20 mouse cellular contexts compared by ENCODE assay signal in the genomic region with DNA sequence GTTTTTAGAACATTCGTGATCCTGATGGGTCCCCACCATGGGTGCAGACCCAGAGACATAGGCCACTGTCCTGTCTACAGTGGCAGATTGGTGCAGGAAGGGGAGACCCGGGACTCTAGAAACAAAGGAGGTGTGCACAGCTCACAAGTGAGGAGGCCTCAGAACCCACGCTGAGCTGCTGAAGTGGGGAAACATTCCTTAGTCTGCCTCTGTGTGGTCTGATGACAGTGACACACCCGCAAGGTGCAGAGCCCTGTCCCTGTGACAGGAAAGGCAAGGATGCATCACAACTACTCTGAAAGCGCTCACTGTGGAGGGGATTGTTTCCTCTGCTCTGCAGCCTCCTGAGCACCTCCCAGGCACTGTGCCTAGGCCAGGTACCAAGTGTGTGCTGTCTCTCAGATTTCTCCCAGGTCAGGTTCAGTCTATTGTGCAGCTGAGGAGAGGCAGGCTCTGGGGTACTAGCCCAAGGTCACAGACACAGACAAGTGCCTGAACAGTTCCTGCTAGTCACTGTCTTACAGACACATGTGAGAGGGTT. TPM values are rescaled to one million over a fixed set of nuclear protein-coding genes. Genes with fewer than 3 reads are reported as not detected.
DNase-seq lines count a peak whose midpoint lies in the region; ATAC-seq and TF ChIP-seq lines count a peak whose summit lies in the region.
"Had no signal": no experiment of that assay in that cellular context is flagged by ENCODE, and none has a peak within 500 bp of the region (broad histone marks: within the 10 kb centered on the region; RNA-seq: fewer than 3 reads in every experiment).

No protein-coding gene starts in this region.

- peaks cover 18% of the 10 kb centered on the region for H3K36me3 ChIP-seq in heart, postnatal 0 days (replicated peaks; ENCODE audit: control insufficient read depth, insufficient read depth, low read length)
- peaks cover 8% of the 10 kb centered on the region; the same call in 1 of the 2 replicates for H3K36me3 ChIP-seq in heart, embryonic 11.5 days (ENCODE audit: control insufficient read depth, insufficient read depth, low read length)
- H3K36me3 ChIP-seq in midbrain, embryonic 12.5 days: peaks cover 35% of the 10 kb centered on the region
- H3K36me3 ChIP-seq in midbrain, embryonic 14.5 days (ENCODE audit: control insufficient read depth, insufficient read depth, low read length): peaks cover 32% of the 10 kb centered on the region
- H3K36me3 ChIP-seq in hindbrain, postnatal 0 days (ENCODE audit: insufficient read depth, low read length): peaks cover 10% of the 10 kb centered on the region; the same call in 1 of the 2 replicates
- no peaks in the 10 kb centered on the region for H3K36me3 ChIP-seq in kidney, adult 2 months (ENCODE audit: control insufficient read depth, insufficient read depth, low read length)

- TF ChIP-seq CTCF in heart, postnatal 0 days (IDR thresholded peaks at IDR 0.05; ENCODE audit: low read depth): no peak
- TF ChIP-seq CTCF in hindbrain, postnatal 0 days (IDR thresholded peaks at IDR 0.05; ENCODE audit: low read depth): no peak
- no peak for TF ChIP-seq CTCF in kidney, adult 2 months (conservative IDR thresholded peaks at IDR 0.05; ENCODE audit: insufficient read depth, insufficient read length, low read depth, low read length)

- no peaks in the 10 kb centered on the region for H3K9me3 ChIP-seq in heart, postnatal 0 days (replicated peaks; ENCODE audit: control insufficient read depth, low read length)
- H3K9me3 ChIP-seq in heart, embryonic 11.5 days (replicated peaks; ENCODE audit: control insufficient read depth, low read length): no peaks in the 10 kb centered on the region
- H3K9me3 ChIP-seq in midbrain, embryonic 12.5 days: no peaks in the 10 kb centered on the region
- H3K9me3 ChIP-seq in midbrain, embryonic 14.5 days (ENCODE audit: control insufficient read depth, low read length): no peaks in the 10 kb centered on the region
- no peaks in the 10 kb centered on the region for H3K9me3 ChIP-seq in hindbrain, postnatal 0 days (ENCODE audit: low read length)
- H3K9me3 ChIP-seq: liver, embryonic 15.5 days; midbrain, embryonic 10.5 days had no signal

- H3K4me2 ChIP-seq in heart, postnatal 0 days (ENCODE audit: low read depth, low read length): no peak overlapping the region
- no peak overlapping the region for H3K4me2 ChIP-seq in heart, embryonic 11.5 days
- H3K4me2 ChIP-seq in midbrain, embryonic 12.5 days (replicated peaks): no peak overlapping the region
- no peak overlapping the region for H3K4me2 ChIP-seq in midbrain, embryonic 14.5 days (ENCODE audit: low read length)
- no peak overlapping the region for H3K4me2 ChIP-seq in hindbrain, postnatal 0 days (ENCODE audit: low read depth, low read length)
- H3K4me2 ChIP-seq: liver, embryonic 15.5 days had no signal

- TF ChIP-seq POLR2A in kidney, adult 2 months (IDR thresholded peaks at IDR 0.05; ENCODE audit: low read depth, low read length): no peak

- 0 out of 2 replicates have a peak overlapping the region, but pooled peaks have one; percentile 0 for H3K27ac ChIP-seq in heart, postnatal 0 days (ENCODE audit: low read depth)
- no peak overlapping the region for H3K27ac ChIP-seq in heart, embryonic 11.5 days (ENCODE audit: low read depth, low read length)
- 0 out of 2 replicates have a peak overlapping the region, but pooled peaks have one; percentile 27 for H3K27ac ChIP-seq in midbrain, embryonic 12.5 days (replicated peaks)
- H3K27ac ChIP-seq in midbrain, embryonic 14.5 days (replicated peaks; ENCODE audit: low read depth, low read length): no peak overlapping the region
- H3K27ac ChIP-seq in hindbrain, postnatal 0 days: peak overlapping the region; percentile 73; the same call in 1 of the 2 replicates
- H3K27ac ChIP-seq in kidney, adult 2 months (ENCODE audit: insufficient read depth, low read depth, low read length): no peak overlapping the region
- H3K27ac ChIP-seq: liver, embryonic 15.5 days; midbrain, embryonic 10.5 days had no signal

- H3K4me3 ChIP-seq in heart, postnatal 0 days (ENCODE audit: low read depth, low read length): no peak overlapping the region
- no peak overlapping the region for H3K4me3 ChIP-seq in heart, embryonic 11.5 days (ENCODE audit: low read depth, low read length)
- H3K4me3 ChIP-seq in midbrain, embryonic 12.5 days: no peak overlapping the region
- H3K4me3 ChIP-seq in midbrain, embryonic 14.5 days (replicated peaks; ENCODE audit: low read depth, low read length): no peak overlapping the region
- H3K4me3 ChIP-seq in hindbrain, postnatal 0 days (ENCODE audit: low read length): no peak overlapping the region
- H3K4me3 ChIP-seq in kidney, adult 2 months (ENCODE audit: insufficient read depth, low read depth, low read length): no peak overlapping the region
- H3K4me3 ChIP-seq: liver, embryonic 15.5 days; midbrain, embryonic 10.5 days; myocyte had no signal

- no peaks in the 10 kb centered on the region for H3K27me3 ChIP-seq in heart, postnatal 0 days (ENCODE audit: control insufficient read depth, insufficient read depth, low read length)
- no peaks in the 10 kb centered on the region for H3K27me3 ChIP-seq in heart, embryonic 11.5 days (ENCODE audit: control insufficient read depth, insufficient read depth, low read length)
- H3K27me3 ChIP-seq in midbrain, embryonic 12.5 days: no peaks in the 10 kb centered on the region
- no peaks in the 10 kb centered on the region for H3K27me3 ChIP-seq in midbrain, embryonic 14.5 days (ENCODE audit: control insufficient read depth, insufficient read depth, low read length)
- no peaks in the 10 kb centered on the region for H3K27me3 ChIP-seq in hindbrain, postnatal 0 days (ENCODE audit: insufficient read depth, low read length)
- no peaks in the 10 kb centered on the region for H3K27me3 ChIP-seq in kidney, adult 2 months (replicated peaks; ENCODE audit: control insufficient read depth, insufficient read depth, low read length)
- H3K27me3 ChIP-seq: CH12.LX; liver, embryonic 15.5 days had no signal

- 69% methylated on average over 5 of the region's 5 CpGs for WGBS in heart, postnatal 0 days
- WGBS in heart, embryonic 11.5 days (ENCODE audit: insufficient replicate concordance): 83% methylated on average over 5 of the region's 5 CpGs
- 95% methylated on average over 5 of the region's 5 CpGs for WGBS in midbrain, embryonic 12.5 days
- WGBS in midbrain, embryonic 14.5 days: 95% methylated on average over 5 of the region's 5 CpGs
- 88% methylated on average over 5 of the region's 5 CpGs for WGBS in hindbrain, postnatal 0 days
- 84% methylated on average over 5 of the region's 5 CpGs for WGBS in kidney, adult 2 months

- no peak for ATAC-seq in heart, postnatal 0 days (ENCODE audit: insufficient read depth, low read depth)
- ATAC-seq in heart, embryonic 11.5 days (replicated peaks; ENCODE audit: insufficient number of reproducible peaks, low FRiP score, low TSS enrichment): no peak
- no peak for ATAC-seq in midbrain, embryonic 12.5 days (ENCODE audit: low FRiP score, low read depth)
- ATAC-seq in midbrain, embryonic 14.5 days (ENCODE audit: low FRiP score, low TSS enrichment): no peak
- no peak for ATAC-seq in hindbrain, postnatal 0 days
- ATAC-seq: forebrain, postnatal 0 days had no signal

- no peak for TF ChIP-seq EP300 in heart, postnatal 0 days (IDR thresholded peaks at IDR 0.05; ENCODE audit: low read depth)

- peak; percentile 58 for DNase-seq in cerebellum, adult 9-11 months
- no peak for DNase-seq in cerebellum, adult 8-10 months
- no peak for DNase-seq in heart, postnatal 0 days (ENCODE audit: low spot score)
- DNase-seq in midbrain, embryonic 14.5 days: no peak
- DNase-seq in hindbrain, postnatal 0 days (ENCODE audit: low spot score): no peak
- DNase-seq in kidney, adult 2 months: no peak
- DNase-seq: adrenal gland, adult 8-10 months; forebrain, postnatal 0 days; heart, adult 11 months; kidney, postnatal 4 days; lung, postnatal 10 days; right cerebral cortex, postnatal 25 days had no signal

- H3K4me1 ChIP-seq in heart, postnatal 0 days (ENCODE audit: control insufficient read depth, insufficient read depth): peaks cover 13% of the 10 kb centered on the region
- peaks cover 12% of the 10 kb centered on the region for H3K4me1 ChIP-seq in heart, embryonic 11.5 days (ENCODE audit: control insufficient read depth, insufficient read depth, low read length)
- H3K4me1 ChIP-seq in midbrain, embryonic 12.5 days: peaks cover 25% of the 10 kb centered on the region
- H3K4me1 ChIP-seq in midbrain, embryonic 14.5 days (ENCODE audit: control insufficient read depth, insufficient read depth, low read length): peaks cover 21% of the 10 kb centered on the region
- peaks cover 23% of the 10 kb centered on the region for H3K4me1 ChIP-seq in hindbrain, postnatal 0 days (ENCODE audit: insufficient read depth, low read length)
- peaks cover 13% of the 10 kb centered on the region; the same call in 1 of the 2 replicates for H3K4me1 ChIP-seq in kidney, adult 2 months (ENCODE audit: control insufficient read depth, insufficient read depth, low read length)

- no peak overlapping the region for H3K9ac ChIP-seq in heart, postnatal 0 days (replicated peaks; ENCODE audit: low read depth, low read length)
- no peak overlapping the region for H3K9ac ChIP-seq in heart, embryonic 11.5 days (ENCODE audit: low read depth, low read length)
- H3K9ac ChIP-seq in midbrain, embryonic 12.5 days (replicated peaks): no peak overlapping the region
- H3K9ac ChIP-seq in midbrain, embryonic 14.5 days (replicated peaks; ENCODE audit: low read length): no peak overlapping the region; the same call in 1 of the 2 replicates
- H3K9ac ChIP-seq in hindbrain, postnatal 0 days (replicated peaks; ENCODE audit: low read length): no peak overlapping the region
- H3K9ac ChIP-seq: forebrain, postnatal 0 days; liver, embryonic 15.5 days had no signal

RNA-seq across cellular contexts. Expression of a gene that starts 4.5 kb away (rescaled TPM):
- total RNA-seq in heart, postnatal 0 days (2014; rRNA removed; ENCODE audit: low replicate concordance): 259 and 452 TPM in 2 replicates
- polyA plus RNA-seq in heart, postnatal 0 days (2015; fragmentation: Nextera tagmentation; extraction: Ambion mirVana): 144 and 154 TPM in 2 replicates
- 158 and 168 TPM in 2 replicates for polyA plus RNA-seq in heart, embryonic 11.5 days (2014; fragmentation: Nextera tagmentation; extraction: Ambion mirVana)
- polyA plus RNA-seq in midbrain, embryonic 12.5 days (2016; fragmentation: Nextera tagmentation; extraction: Ambion mirVana): 167 and 196 TPM in 2 replicates
- 209 and 245 TPM in 2 replicates for polyA plus RNA-seq in midbrain, embryonic 14.5 days (2014; fragmentation: Nextera tagmentation; extraction: Ambion mirVana)
- total RNA-seq in hindbrain, postnatal 0 days (2014; rRNA removed): 413 and 441 TPM in 2 replicates
- polyA plus RNA-seq in hindbrain, postnatal 0 days (2015; fragmentation: Nextera tagmentation; extraction: Ambion mirVana): 253 and 256 TPM in 2 replicates
- polyA plus RNA-seq in kidney, adult 2 months (2012; rRNA removed): 177 and 207 TPM in 2 replicates

RNA-seq across cellular contexts. Expression of a gene that starts 16.9 kb away (rescaled TPM):
- total RNA-seq in heart, postnatal 0 days (2014; rRNA removed; ENCODE audit: low replicate concordance): 40.1 and 45.1 TPM in 2 replicates
- polyA plus RNA-seq in heart, postnatal 0 days (2015; fragmentation: Nextera tagmentation; extraction: Ambion mirVana): 26.2 and 27.1 TPM in 2 replicates
- polyA plus RNA-seq in heart, embryonic 11.5 days (2014; fragmentation: Nextera tagmentation; extraction: Ambion mirVana): 26.4 and 29.5 TPM in 2 replicates
- polyA plus RNA-seq in midbrain, embryonic 12.5 days (2016; fragmentation: Nextera tagmentation; extraction: Ambion mirVana): 31.5 and 32.3 TPM in 2 replicates
- polyA plus RNA-seq in midbrain, embryonic 14.5 days (2014; fragmentation: Nextera tagmentation; extraction: Ambion mirVana): 33.1 and 40.5 TPM in 2 replicates
- 33.3 and 41.7 TPM in 2 replicates for total RNA-seq in hindbrain, postnatal 0 days (2014; rRNA removed)
- 33.2 and 35.8 TPM in 2 replicates for polyA plus RNA-seq in hindbrain, postnatal 0 days (2015; fragmentation: Nextera tagmentation; extraction: Ambion mirVana)
- polyA plus RNA-seq in kidney, adult 2 months (2012; rRNA removed): 28.7 and 32.5 TPM in 2 replicates

RNA-seq across cellular contexts. Expression of a gene that starts 26.9 kb away (rescaled TPM):
- 0.57 and 1.2 TPM in 2 replicates for total RNA-seq in heart, postnatal 0 days (2014; rRNA removed; ENCODE audit: low replicate concordance)
- 0.03 and 0.05 TPM in 2 replicates for polyA plus RNA-seq in heart, postnatal 0 days (2015; fragmentation: Nextera tagmentation; extraction: Ambion mirVana)
- 0.11 and 0.17 TPM in 2 replicates for polyA plus RNA-seq in heart, embryonic 11.5 days (2014; fragmentation: Nextera tagmentation; extraction: Ambion mirVana)
- polyA plus RNA-seq in midbrain, embryonic 12.5 days (2016; fragmentation: Nextera tagmentation; extraction: Ambion mirVana): 0.48 and 0.55 TPM in 2 replicates
- polyA plus RNA-seq in midbrain, embryonic 14.5 days (2014; fragmentation: Nextera tagmentation; extraction: Ambion mirVana): 1.1 and 1.2 TPM in 2 replicates
- 78.6 and 79.4 TPM in 2 replicates for total RNA-seq in hindbrain, postnatal 0 days (2014; rRNA removed)
- polyA plus RNA-seq in hindbrain, postnatal 0 days (2015; fragmentation: Nextera tagmentation; extraction: Ambion mirVana): 1.2 TPM in 2 replicates
- 0.33 and 0.38 TPM in 2 replicates for polyA plus RNA-seq in kidney, adult 2 months (2012; rRNA removed)
- polyA plus RNA-seq: liver, embryonic 15.5 days had no signal

RNA-seq across cellular contexts. Expression of a gene that starts 41.1 kb away (rescaled TPM):
- 0.54 TPM in 1 of 2 replicates, not detected in the other for total RNA-seq in heart, postnatal 0 days (2014; rRNA removed; ENCODE audit: low replicate concordance)
- polyA plus RNA-seq in heart, postnatal 0 days (2015; fragmentation: Nextera tagmentation; extraction: Ambion mirVana): not detected in 2 replicates
- polyA plus RNA-seq in heart, embryonic 11.5 days (2014; fragmentation: Nextera tagmentation; extraction: Ambion mirVana): not detected in 2 replicates
- not detected in 2 replicates for polyA plus RNA-seq in midbrain, embryonic 12.5 days (2016; fragmentation: Nextera tagmentation; extraction: Ambion mirVana)
- 0.09 and 0.13 TPM in 2 replicates for polyA plus RNA-seq in midbrain, embryonic 14.5 days (2014; fragmentation: Nextera tagmentation; extraction: Ambion mirVana)
- total RNA-seq in hindbrain, postnatal 0 days (2014; rRNA removed): 0.31 and 0.72 TPM in 2 replicates
- polyA plus RNA-seq in hindbrain, postnatal 0 days (2015; fragmentation: Nextera tagmentation; extraction: Ambion mirVana): 0.15 and 0.24 TPM in 2 replicates
- polyA plus RNA-seq in kidney, adult 2 months (2012; rRNA removed): 0.03 TPM in 1 of 2 replicates, not detected in the other
- total RNA-seq: gastrocnemius, adult 18-20 months had no signal
- polyA plus RNA-seq: heart, embryonic 16.5 days; liver, embryonic 15.5 days; midbrain, embryonic 10.5 days; myocyte had no signal

RNA-seq across cellular contexts. Expression of a gene that starts 55.0 kb away (rescaled TPM):
- 2.6 and 7.2 TPM in 2 replicates for total RNA-seq in heart, postnatal 0 days (2014; rRNA removed; ENCODE audit: low replicate concordance)
- polyA plus RNA-seq in heart, postnatal 0 days (2015; fragmentation: Nextera tagmentation; extraction: Ambion mirVana): 2.0 and 2.4 TPM in 2 replicates
- 4.9 and 5.7 TPM in 2 replicates for polyA plus RNA-seq in heart, embryonic 11.5 days (2014; fragmentation: Nextera tagmentation; extraction: Ambion mirVana)
- 10.0 and 10.3 TPM in 2 replicates for polyA plus RNA-seq in midbrain, embryonic 12.5 days (2016; fragmentation: Nextera tagmentation; extraction: Ambion mirVana)
- polyA plus RNA-seq in midbrain, embryonic 14.5 days (2014; fragmentation: Nextera tagmentation; extraction: Ambion mirVana): 6.5 and 9.0 TPM in 2 replicates
- total RNA-seq in hindbrain, postnatal 0 days (2014; rRNA removed): 6.2 and 8.5 TPM in 2 replicates
- polyA plus RNA-seq in hindbrain, postnatal 0 days (2015; fragmentation: Nextera tagmentation; extraction: Ambion mirVana): 3.4 and 3.8 TPM in 2 replicates
- polyA plus RNA-seq in kidney, adult 2 months (2012; rRNA removed): 7.9 and 8.6 TPM in 2 replicates

Comparison
In these comparisons a context has a peak if more than half of its experiments do, and no peak if none do; other contexts are left out.
1. H3K27ac ChIP-seq: peak in heart, postnatal 0 days (single experiment), midbrain, embryonic 12.5 days (single experiment) and hindbrain, postnatal 0 days (single experiment); none in heart, embryonic 11.5 days (single experiment), midbrain, embryonic 14.5 days (single experiment) and kidney, adult 2 months (single experiment).